Mouse (Mus musculus): ENCODE data around the gene Pld4.

DNA sequence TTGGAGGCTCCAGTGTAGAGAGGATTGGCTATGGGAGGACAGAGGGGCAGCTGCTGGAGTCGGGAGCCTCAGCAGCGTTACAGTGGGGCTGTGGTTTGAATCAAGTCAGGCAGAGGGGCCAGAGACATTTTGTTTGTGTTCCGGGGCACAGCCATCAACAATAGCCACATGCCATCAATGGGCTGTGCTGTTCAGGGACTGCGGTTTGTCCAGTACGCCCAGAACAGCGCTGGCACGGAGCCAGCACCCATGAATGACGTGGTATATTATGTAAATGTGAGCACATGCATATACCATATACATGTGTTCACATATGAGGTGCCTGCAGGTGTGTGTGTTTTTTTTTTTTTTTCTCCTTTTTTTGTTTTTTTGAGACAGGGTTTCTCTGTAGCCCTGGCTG is 32.7 kb upstream of the Pld4 start:
- no peak for TF ChIP-seq POLR2A (IDR thresholded peaks at IDR 0.05; ENCODE audit: control insufficient read depth, low read depth, low read length)
- TF ChIP-seq CTCF (IDR thresholded peaks at IDR 0.05; ENCODE audit: control insufficient read depth, insufficient read depth, insufficient replicate concordance, low read depth, low read length): no peak
